Mouse (Mus musculus): ENCODE measurements around the gene Gm17359.

Gm17359 gene

DNA sequence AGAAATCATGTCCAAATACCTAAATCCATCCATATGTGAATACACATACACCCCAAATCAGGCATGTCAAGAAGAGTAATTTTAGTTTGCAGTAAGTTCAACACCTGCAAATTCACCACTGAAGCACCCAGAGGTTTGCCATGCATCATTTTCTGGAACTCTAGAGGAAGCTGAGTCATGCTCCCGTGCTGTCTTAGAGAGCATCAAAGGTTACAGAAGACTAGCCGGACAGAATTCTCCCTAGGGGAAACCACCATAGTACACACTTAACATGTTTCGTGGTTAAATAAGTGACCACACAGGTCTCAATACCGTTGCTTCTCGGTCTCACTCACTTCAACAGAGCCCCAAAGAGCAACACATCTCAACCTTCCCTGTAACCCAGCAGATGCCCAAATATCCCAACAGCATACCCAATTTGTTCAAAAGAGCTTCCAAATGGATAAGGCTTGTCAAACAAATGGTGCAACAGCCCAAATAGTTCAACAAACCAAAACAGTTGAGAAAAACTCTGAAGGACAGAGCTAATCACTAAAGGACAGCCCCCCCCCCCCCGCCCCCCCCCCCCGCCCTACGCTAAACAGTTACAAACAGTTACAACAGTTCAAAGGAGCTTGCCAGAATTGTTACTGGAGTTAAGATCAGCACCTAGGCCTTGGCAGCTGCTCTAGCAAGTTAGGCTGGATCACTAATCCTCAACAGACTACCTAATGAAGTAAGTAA is at the start of gene Gm17359:
Gm17359 (plus strand) TSS at position 618 of the 723 bp plus-strand sequence.
- no peak for DNase-seq

DNA sequence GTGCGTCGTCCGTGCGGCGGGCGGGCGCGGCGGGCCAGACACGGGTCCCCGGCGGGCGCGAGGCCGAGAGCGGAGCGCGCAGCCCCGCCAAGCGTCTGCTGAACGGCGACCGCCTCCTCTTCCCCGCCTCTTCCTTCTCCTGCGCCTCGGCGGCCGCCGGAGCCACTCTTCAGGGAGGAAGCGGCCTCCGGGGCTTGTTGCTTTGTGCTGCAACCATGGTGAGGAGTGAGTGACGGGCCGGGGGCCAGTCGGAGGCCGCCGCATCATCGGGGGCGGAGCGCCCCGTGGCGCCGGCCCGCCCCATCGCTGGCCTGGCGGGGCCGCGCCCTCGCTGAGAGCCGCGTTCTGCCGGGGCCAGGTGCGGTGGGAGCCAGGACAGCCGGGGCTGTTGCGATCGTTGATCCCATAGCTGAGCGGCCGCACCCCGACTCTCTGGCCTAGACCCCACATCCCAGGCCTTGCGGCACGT is 49.3 kb upstream of the Gm17359 start:
- peak; percentile 96 for DNase-seq

DNA sequence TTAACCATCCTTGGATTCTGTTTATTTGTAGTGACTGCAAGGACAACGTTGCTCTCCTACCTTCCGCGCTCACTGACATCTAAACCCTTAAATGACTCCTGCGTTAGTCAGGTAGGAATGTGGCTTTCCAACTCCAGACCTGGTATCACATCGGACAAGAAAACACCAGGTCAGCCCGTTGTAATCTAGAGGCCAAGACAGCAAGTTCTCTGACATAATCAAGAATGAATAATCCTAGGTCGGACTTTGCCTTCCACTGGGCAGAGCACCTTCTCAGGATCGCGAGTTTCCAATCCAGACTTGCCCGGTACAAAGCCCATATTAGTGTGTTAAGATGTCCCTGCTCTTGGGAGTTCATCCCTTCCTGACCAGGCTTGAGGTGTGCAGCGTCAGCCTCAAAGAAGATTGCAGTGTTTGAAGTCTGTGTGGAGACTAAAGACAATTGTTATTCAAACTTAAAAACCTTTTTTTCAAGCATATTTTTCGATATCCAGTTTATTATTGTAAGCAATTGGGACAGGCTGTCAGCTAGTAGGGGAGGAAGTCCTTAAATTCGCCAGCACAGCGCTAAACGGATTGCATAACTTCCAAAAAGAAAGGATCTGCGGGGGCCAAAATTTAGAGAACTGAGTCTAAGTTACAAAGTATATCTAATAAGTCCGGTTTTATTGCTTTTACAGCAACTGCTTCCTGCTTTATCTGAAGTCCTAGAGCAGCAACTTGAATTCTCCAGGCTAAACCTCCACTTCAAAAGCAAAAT is 48.6 kb upstream of the Gm17359 start:
- DNase-seq = no peak

DNA sequence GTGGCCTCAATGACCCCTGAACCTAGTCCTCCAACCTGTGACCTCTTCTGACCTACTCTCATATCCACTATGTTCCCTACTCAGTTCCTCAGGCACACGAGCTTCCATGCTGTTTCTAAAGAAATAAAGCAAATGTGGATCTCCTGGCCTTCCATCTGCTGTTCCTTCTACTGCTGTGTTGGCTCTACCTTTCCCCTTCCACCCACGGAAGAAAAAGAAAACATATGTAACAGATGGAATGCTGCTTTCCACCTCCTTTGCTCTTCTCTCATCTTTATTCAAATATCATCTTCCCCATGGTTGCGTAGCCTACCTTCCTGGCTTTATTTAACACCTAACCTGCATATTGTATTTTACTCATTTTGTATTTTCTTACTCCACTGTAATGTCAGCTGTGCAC is 47.4 kb upstream of the Gm17359 start:
- DNase-seq = no peak

DNA sequence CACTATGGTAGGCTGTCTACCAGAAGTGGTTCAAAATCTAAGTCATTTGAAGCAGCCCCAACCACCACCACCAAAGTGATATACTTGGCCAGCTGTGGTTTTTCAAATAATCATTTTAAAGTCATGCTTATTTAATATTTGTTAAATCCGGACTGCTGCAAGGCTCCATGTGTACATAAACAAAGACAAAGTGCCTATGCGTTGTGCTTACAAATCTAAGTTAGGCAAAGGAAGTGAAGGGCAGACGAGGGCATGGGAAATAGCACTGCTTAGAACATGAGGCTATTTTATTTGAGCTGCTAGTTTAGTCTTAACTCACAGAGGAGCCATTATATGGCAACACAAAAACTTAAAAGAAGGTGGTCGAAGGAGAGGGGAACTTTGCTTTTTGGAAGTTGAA is 43.4 kb upstream of the Gm17359 start:
- no peak for DNase-seq

DNA sequence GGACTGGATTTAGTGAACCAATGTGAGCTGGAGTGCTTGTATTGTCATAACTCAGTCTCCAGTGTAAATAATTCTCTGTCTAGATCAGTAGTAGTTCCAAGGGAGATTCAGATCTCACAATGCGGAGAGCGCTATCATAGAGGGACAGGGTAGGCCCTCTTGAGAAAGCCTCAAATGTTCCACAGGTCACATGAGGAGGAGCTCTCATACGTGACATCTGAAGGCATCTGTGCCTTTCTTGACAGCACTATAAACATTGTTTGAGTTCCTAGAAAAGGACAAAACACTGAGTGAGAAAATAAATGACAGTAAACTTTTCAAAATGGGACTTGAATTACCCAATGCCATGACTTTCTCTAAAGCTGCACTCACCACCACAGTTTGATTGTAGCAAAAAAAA is 41.8 kb upstream of the Gm17359 start:
- no peak for DNase-seq

DNA sequence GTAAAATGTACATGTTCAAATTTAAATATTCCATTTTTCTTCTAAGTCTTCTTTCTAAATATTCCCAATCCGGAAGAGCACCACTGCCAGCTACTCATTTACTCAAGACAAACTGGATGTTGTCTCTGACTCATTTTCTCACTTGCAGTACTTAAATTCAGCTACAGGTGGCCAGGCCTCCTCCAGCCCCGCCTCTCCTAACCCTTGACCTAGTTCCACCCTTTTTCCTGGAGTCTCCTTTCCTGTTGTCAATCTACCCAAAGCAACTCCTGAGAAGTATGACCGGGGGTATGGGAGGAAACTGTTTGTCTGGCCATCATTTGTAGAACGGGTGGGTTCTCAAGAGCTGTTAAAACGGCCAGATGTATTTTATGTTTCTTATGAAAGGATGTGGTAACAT is 40.4 kb upstream of the Gm17359 start:
- DNase-seq = peak; percentile 57

DNA sequence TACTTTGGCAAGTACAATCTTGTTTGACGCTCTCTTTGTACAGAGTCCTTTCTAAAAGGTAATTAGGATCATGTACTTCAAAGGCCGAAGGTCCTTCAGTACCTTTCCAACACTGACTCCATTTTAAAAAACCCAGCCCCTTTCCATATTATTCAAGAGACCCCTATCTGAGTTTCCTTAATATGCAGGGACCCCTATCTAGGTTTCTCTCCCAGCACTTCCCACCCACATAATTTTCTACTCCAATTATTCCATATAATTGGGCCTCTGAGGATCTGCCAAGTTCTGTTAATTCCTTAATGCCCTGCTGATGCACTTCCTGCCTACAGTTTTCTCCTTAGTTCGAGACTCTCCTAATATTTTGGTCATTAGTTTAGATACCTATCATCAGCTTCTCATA is 39.9 kb upstream of the Gm17359 start:
- DNase-seq = peak; percentile 68

DNA sequence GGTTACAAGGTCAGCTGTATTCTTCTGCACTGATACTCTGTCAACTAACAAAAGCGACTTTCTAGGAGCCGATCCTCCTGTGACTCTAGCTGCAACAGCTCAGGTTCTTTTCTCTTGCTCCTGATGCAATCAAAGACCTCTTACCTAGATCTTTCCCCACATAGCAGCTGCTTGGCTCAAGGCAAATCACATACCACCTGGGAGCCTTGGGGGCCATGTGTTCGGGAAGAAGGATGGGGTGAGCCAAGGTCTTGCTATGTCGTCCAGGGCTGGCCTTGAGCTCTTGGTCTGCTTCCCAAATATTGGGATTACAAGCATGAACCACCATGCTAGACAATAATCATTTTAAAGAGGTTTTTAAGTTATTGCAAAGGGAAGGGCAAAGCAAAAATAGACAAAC is 39.2 kb upstream of the Gm17359 start:
- DNase-seq = no peak

DNA sequence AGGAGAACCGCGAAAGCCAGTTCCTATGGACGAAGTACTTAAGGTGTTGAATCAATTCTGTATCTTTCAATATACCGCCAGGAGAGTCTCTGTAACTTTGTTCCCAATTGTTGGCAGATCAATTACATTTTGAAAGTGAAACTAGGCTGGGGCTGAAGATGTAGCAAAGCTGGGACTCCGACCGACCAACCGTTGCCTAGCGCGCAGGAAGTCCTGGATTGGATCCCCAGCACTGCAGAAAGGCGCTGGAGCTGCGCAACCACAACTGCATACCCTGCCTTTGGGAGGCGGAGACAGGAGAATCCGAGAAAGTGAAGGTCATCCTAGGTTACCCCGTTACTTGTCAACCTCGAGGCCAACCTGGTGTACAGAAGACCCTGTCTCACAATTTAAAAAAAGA is 37.1 kb upstream of the Gm17359 start:
- no peak for DNase-seq

DNA sequence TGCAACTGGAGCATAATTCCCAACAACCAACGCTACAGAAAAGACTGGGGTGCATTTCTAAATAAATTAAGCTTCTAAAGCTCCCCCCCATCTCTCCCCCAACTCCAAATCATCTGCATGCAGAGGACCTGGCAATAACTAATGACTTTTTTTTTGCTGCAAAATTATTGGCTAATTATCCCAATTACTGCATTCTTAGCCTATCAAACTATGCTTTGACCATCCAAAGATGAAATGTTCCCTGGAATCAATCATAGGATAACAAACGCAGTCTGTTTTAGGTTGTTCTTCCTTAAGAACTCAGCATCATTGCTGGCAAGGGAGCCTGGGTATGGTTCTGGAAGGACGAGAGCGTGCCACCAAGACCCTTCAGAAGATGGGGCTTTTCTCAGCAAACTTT is 27.9 kb upstream of the Gm17359 start:
- DNase-seq = peak; percentile 50

DNA sequence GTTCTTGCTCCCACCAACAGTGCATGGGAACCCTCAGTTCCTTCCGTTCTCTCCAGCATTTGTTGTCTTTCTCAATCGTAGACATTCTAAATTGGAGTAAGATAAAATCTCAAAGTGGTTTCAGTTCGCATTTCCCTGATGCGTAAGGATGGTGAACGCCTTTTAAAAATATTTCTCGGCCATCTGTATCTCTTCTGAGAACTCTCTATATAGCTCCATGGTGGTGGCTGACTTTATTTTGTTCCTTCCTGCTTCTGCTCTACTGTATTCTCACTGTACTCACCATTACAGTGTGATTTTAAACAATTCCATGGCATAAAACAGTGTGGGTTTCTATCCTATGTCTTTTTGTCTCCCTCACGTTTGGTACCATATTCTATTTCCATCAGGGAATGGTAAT is 26.3 kb upstream of the Gm17359 start:
- no peak for DNase-seq

DNA sequence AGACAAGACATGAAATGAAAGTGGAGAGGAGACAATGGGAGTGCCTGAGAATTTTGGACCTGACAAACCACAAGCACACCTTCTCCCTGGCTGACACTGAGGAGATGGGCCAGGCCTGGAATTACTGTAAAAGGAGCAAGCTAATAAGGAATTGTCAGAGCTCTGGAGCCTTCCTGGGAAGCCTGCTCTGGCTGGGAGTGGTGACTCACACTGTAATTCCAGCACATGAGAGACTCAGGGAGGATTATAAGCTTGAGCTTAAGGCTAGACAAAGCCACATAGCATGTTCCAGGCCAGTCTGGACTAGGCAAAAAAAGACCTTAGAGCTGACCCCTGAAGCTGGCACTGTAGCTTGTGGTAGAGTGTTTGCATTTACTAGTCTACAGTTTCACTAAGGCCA is 24.6 kb upstream of the Gm17359 start:
- no peak for DNase-seq

DNA sequence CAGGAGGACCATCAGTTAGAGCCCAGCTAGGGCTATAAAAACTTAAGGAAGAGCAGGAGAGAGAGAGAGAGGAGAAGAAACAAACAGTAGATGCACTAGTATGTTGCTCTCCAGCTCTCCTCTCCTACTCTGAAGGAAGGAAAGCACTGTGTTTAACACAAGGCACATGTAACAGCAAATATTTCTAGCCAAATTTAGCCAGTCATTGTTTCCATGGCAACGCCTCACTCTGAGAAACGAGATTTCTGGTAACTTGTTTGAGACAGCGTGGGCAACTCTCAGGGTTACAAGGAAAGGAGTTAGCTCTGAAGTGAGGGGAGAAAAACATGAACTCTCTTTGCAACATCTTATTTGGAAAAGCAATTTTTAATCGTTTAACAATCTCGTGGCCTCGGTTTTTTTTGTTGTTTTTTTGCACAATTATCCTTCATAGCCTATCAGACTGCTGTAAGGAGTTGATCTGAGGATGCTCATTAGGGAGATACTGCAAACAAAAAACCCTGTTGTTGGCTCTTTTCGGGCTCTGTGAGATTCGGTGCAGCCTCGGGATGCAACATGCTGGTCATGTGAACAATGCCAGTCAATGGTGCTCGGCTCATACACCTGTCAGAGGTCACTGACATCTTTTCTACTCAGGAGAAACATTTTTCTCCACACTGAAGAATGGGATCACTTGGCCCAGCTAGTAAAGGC is 22.3 kb upstream of the Gm17359 start:
- DNase-seq = peak; percentile 25

DNA sequence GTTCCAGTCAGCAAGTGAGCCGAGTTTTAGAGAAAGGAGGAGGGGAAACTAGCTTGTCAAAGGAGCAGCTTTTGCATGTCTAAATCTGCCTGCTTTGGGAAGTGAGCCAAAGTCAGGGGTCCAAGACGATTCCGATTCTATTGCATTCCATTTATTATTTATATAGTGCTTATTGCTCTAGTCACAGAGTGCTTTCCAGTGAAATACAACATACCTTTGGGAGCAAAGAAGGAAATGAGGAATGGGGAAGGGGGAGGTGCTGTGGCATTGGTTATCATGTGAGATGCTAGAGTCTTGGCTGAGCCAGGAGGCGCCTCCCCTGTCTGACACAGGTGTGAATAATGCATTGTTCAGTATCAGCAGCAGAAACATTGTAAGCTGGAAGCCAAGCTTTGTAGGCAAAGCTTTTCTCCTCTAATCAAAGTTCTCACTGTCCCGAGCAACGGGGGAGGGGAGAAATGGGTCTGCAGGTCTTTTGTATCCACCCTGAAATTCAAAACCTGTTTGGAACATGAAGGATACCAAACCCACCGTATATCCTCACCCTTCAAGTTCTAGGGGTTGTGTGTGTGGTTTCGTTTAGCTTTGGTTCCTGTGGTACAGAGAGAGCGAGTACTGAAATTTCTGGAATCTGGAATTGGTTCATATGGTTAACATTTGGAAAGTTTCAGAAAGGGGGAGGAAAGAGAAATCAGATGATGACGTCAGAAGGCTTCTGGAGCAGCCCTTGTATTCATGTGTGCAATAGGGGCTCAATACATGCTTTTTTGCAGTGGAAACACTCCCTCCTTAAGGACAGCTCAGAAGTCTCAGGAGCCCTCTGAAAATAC is 11.5 kb upstream of the Gm17359 start:
- peak; percentile 18 for DNase-seq

DNA sequence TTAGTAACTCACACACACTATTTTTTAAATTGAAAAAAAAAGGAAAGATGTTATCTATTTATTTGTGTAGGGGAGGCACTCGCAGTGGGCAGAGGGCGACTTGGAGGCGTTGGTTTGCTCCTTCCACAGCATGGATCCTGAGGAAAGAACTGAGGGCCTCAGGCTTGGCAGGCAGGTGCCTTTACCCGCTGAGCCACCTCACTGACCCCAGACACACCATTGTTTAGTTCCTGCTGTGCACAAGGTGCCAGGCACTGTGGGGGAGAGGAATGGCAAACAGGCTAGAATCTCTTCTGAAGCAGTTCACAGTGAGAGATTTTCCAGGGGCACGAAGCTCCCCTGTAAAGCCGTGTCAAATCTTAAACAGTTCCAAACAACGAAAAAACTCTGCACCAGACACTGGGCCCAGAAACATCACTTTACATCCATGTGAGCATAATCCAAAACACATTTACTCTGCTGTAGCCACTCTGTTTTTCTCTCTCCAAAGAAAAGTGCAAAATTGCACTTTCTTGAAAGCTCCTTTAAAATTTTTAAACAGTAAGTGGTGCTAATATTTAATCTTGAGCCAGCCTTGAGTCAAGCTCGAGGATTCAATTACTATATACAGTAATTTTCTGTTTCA is 6.7 kb upstream of the Gm17359 start:
- no peak for DNase-seq

DNA sequence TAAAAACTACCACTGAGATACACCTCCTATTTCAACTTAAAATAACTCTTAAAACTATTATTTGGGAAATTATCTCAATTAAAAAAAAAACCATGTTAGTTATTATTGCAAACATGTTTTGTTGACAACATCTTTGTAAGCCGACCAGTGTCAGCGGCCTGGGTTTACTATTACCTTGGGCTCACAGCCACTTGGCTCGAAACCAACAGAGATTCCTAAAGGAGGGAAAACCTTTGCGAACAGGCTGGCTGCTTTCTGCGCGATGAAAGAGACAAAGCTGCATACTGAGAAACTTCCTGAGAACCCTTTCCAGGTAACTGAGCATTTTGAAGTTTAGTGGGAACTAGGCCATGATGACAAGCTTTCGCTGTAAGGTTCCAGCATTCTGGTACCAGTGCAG is 3.4 kb upstream of the Gm17359 start:
- no peak for DNase-seq

DNA sequence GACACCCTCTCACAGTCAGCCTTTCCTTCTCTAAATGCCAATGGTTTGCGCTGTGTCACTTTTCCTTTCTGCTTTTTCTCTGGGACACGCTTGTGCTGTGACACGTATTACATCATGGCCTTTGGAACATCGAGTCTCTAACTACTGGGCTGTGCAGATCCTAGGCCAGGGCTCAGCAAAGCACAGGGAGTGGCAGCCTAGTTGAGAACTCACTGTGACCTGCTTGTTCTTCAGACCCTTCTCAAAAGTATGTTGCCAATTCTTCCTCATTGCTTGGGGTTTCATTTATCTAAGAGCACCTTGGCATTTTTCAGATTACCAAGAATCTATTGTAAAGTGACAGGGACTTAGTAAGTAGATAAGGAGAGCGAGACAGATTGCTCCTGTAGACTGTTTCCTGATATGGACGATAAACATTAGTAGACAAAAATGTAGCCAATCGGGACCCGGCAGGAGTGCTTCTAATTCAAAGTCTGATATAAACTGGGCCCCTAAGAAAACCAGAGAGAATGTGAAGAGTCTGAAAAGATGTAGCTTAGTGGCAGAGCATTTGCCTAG is 2.7 kb upstream of the Gm17359 start:
- DNase-seq = no peak

DNA sequence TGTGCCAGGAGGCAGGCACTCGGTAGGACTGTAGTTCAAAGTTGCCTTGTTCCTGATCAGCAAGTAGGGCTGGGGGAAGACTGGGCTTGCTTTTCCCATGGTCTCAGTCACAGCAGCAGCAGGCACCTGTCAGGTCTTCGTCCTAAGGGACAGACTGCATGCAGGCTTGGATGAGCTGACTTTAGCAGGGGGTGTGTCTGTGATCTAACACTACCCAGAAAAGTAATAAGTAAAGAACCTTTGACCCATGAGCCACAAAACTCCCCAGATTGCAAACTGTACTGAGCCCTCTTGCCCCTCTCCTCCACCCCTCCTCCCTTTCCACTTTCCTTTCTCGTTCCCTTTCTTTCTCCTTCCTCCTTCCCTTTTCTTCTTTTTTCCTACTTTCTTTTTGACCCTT is 4.3 kb downstream of the Gm17359 start:
- DNase-seq = no peak

DNA sequence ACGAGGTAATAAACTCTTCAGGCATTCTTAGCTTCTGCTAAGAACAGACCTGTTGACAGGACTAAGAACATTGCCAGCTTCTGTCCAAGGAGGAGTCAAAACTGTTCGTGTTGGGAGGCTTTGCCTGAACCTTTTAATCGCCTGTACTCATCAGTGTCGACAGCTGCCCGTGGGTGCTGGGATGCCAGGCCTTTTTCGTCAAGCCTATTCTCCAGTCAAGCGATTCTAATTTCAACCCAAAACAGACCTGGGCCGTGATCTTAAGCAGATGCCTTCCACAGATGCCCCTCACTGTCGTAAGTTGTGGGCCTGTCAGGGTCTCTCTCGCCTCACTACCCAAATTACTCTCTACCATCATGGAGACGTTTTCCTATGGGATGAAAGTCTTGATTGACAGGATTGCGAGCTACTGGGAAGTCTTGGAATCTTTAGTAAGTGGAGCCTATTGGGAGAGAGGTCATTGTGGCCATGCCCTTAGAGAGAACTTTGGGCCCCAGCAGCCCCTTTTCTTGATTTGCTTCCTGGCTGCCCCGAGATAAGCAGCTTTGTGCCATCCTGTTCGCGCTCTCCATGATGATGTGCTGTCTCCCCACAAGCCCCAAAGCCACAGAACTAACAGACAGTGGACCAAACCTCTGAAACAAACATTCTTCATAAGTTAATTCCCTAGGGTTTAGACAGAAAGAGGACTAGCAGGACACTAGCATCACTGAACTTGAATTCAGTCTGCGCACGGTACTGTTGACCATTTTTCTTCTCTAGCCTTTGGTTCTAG is 6.7 kb downstream of the Gm17359 start:
- DNase-seq = no peak

DNA sequence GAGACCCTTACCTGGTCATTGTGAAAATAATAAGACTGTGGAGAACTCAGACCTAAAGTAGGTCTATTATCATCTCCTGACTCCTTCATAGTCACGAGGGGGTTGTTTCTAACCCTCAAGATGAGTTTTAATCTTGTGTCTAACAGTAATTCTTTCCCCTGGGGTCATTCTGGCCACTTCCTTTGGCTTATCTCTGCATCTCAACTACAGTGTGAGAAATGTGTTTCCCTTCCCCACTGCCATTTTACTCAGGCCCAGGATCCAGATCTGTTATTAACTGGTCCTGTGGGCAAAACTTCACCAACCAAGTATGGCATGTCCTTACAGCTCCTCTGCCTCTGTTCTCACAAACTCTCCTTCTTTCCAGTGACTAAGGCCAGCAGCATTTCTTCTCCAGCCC is 12.8 kb downstream of the Gm17359 start:
- DNase-seq = no peak

All from retina, postnatal 1 day (tissue).